Mouse (Mus musculus) layer of hippocampus, adult 18-20 months (tissue): ENCODE measurements around the gene Rbfox3. TPM values are rescaled to one million over a fixed set of nuclear protein-coding genes. Genes with fewer than 3 reads are reported as not detected.

Experiments
- DNase-seq, 2 experiments: peaks; one replicate each; pipeline ENCODE4 v3.0.0; 2022; ENCODE audit warnings: low spot score in 2 of 2
- microRNA-seq, 2 experiments: library from miRNA; unstranded; fragments of <30 nt; microRNA quantifications; one replicate each; pipeline ENCODE4 v1.2.0; 2021
- total RNA-seq, 2 experiments: library from RNA; stranded (reverse); gene quantifications; 2 replicates each; pipeline ENCODE4 v1.2.3; 2021

Gene Rbfox3
- total RNA-seq, 2 experiments from 2014 or later = 264 to 275 TPM

DNA sequence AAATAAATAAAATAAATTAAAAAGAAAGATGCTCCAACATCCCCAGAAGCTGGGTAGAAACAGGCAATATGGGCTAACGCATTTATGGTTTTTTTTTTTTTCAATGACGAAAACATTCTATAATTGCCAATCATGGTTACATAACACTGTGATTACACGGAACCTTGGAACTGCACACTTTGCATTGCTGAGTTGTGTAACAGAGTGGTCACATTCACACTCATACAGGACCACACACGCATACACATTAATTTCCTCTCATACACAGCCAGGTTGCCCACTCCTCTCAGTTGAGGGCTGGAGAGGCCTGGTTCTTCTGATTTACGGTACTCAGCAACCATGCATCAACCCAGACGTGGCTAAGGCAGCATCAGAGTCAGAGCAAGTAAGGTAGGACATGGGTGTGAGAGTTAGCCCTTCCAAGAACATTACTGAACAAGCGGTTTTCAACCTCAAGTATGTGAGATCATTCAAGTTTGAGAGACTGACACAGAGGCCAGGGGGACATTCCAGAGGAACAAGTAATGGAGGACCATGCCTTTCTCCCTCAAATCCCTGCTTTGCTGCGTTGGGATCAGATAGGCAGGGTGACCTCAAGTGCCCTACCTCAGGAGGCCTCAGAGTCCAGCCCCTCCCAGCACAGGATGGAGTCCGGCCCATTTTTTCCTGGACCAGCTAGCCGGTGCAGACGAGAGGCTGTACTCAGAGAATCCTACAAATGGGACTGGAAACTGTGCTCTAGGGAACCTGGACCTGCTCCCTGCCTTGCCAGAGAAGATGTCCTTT, 457.3 kb downstream of the Rbfox3 start:
- DNase-seq = no peak

DNA sequence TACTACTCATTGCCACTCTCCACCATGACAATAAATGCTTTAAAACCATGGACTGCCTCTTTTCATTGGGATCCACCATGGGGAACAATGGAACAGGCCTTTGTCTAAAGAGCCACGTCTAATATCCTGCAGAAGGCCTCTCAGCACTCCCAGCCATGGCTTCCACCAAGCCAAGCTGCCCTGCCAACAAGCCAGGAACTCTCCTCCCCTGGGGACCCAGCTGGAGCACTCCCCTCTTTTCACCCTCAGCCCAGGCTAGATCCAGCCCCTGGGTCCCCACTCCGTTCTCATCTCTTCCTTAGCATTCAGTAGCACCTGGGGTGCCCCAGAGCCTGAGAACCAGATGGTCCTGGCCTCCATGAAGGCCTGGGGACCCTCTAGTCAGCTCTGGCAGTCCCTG, 458.4 kb downstream of the Rbfox3 start:
- DNase-seq = no peak

DNA sequence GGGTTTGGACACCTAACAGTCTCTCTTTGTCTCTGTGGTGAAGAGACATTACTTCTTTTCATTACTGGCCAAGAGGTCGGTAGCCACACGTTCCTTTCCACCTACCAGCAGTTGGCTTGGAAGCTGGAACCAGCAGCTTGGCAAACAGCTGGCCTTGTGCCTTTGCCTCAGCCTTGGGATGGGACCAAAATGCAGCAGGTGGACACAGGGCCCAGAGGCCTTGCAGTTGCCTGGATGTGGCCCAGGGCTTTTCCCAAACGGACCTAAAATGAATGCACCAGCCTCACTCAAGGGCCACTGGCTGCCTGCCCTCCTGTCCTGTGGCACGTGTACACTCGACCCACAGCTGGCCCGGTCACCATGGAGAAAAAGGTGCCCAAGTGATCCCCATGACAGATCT, 460.2 kb downstream of the Rbfox3 start:
- no peak for DNase-seq

DNA sequence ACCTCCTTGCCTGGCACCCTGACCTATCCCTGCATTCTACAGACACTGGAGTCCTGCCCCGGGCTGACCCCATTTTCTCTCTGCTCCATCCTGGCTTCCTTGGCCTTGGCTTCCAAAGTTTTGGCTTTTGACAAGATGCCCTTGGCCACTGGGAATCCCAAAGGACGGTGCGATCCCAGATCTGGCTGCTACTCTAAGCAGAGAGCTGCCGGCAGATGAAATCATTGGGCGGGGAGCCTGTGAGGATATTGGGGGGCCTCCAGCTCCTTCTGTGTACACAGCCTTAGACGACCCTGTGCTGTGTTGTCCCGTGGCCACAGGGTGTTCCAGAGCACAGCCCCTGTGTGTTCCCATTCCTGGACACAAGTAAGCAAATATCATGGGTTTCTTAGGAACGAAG, 463.0 kb downstream of the Rbfox3 start:
- no peak for DNase-seq

DNA sequence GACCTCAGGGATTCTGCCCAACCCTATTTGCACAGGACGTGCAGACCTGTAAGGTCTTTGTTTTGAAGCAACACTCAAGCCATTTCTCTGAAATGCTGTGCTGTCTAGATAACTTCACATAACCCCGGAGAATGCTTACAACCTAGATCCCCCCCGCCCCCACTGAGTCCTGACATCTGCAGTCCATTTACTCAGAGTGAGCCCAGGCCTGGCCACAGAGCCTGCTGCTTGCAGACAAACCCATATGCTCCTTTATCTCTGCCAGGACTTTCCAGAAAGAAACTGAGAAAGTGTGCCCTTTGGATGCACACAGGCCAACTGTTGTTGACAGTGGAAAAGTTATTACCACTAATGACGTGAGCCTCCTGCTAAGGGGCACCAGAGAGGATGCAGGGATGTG, 464.1 kb downstream of the Rbfox3 start:
- DNase-seq = no peak

DNA sequence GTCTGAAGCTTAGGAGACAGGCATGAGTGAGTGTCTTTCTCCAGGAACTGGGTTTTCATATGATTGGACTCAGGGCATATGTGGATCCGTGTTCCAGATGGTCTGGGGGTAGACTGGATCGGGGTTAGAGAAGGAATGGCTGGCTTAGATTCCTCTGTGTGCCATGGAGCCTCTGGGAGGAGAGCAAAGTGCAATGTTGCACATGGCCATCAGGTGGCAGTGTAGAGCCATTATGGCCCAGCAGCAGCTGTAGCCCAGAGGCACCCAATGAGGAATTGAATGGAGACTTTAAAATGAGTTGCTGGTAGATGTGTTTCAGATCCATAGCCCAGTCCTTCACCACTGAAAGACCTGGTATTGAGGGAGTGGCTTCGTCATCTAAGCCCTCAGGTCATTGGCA, 465.6 kb downstream of the Rbfox3 start:
- DNase-seq = peak; percentile 61 to 80

DNA sequence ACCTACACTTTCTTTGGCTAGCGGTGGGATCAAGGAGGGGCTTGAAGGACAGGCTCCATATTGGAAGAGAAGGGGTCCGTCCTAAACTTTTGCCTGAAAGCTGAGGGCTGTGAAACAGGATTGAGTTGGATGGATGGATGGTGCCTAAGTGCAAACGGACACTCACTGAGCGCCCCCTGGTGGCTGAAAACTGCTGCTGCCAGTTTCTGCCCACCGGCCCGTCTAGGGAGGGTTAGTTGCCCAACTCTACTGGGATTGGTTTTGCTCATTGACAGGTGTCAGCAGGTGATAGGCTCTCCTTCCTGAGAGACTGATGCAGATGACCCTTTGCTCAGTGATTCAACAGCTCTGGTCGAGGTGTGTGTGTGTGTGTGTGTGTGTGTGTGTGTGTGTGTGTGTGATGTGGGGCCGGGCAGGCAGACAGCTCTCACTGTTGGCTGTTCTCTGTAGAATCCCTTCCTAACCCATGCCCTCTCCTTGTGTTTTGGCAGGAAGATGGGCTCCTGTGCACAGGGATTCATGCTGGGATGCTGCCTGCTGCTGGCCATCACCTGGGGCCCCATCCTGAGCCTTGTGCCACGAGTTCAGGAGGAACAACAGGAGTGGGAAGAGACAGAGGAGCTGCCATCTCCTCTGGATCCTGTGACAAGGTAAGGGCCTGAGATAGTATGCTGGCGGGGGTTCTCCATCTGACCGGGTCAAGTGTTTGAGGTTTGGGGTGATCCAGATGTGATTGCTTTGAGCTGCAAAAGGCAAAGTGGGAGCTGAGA, 468.0 kb downstream of the Rbfox3 start:
- DNase-seq = peak in 1 of 2 experiments; percentile 69

DNA sequence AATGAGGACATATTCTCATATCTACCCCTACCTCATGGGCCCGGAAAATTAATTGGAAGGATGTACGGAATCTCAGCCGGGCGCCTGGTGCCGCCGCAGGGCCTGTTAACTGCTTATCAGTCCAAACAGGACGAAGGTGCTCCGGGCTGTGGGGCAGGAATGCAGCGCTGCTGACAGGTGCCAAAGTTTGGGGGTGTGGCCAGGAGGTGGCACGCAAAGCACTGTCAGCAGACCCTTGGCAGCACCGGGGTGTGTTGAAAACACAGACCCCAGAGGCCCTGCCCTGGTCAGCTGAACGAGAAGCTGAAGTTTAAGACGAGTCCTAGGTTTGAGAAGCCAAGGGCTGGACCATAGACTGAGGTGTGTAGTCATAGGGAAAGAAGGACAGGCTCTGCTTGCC, 468.7 kb downstream of the Rbfox3 start:
- no peak for DNase-seq

Small RNA genes lying within 50 kb of the gene (microRNA-seq; reads per million reads assigned to microRNA genes)
- gene Gm25040 = 0 reads per million in 2 experiments

Other genes with a start within 250 kb of the Rbfox3 start
- gene Enpp7, start 76.6 kb upstream of the Rbfox3 start, total RNA-seq = not detected
- gene Cbx2, start 111.4 kb upstream of the Rbfox3 start, total RNA-seq = 1 to 10 TPM; 2.5 to 2.9 TPM
- 10 to 100 TPM in 1 of 2 experiments, 1 to 10 TPM in 1; 8.7 to 10.9 TPM for gene Cbx8, start 129.4 kb upstream of the Rbfox3 start, total RNA-seq
- gene Cbx4, start 174.6 kb upstream of the Rbfox3 start, total RNA-seq = 10 to 100 TPM; 44.7 to 49.1 TPM